13 mouse cellular contexts compared by ENCODE assay signal in the genomic region with DNA sequence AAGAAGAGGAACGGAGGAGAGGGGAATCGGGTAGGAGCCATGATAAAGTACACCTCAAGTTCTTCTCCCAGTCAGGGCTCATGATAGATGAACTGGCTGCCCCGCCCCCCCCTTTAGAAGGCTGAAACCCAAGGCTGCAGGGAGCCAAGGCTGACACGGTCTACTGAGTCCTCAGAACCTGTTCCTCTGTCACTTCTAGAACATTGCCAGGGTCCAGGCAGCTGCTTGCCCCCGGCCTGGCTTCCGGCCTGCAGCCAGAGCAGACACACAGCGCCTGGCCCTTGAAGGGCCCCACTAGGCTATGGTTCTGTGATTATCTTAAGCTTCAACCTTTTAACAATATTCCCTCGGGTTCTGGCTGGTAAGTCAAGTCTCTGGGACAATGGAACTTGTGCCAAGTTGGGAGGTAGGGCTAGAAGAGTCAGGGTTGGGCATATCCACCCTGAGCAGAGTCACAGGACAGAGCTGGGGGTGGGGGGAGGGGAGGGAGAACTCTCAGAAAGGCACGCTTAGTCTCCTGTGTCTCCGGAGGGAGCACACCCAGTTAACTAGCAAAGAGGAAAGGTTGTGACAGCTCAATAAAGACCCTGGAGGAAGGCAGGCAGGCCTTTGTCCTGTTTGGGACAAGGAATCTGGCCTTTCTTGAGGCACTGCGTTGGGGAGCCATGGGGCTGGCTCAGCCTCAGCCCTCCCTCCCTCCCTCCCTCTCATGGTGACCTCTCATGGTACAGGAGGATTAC. TPM values are rescaled to one million over a fixed set of nuclear protein-coding genes. Genes with fewer than 3 reads are reported as not detected.
DNase-seq lines count a peak whose midpoint lies in the region; ATAC-seq and TF ChIP-seq lines count a peak whose summit lies in the region.
"Had no signal": no experiment of that assay in that cellular context is flagged by ENCODE, and none has a peak within 500 bp of the region (broad histone marks: within the 10 kb centered on the region; RNA-seq: fewer than 3 reads in every experiment).

No protein-coding gene starts in this region.

- H3K9me3 ChIP-seq in neural tube, embryonic 13.5 days = no peaks in the 10 kb centered on the region
- H3K9me3 ChIP-seq in neural tube, embryonic 15.5 days (replicated peaks) = no peaks in the 10 kb centered on the region
- H3K9me3 ChIP-seq in kidney, embryonic 16.5 days (ENCODE audit: low read length) = no peaks in the 10 kb centered on the region
- H3K9me3 ChIP-seq in stomach, postnatal 0 days (ENCODE audit: control insufficient read depth, low read length) = no peaks in the 10 kb centered on the region
- H3K9me3 ChIP-seq: lung, embryonic 15.5 days had no signal

- peak; percentile 54 for DNase-seq in adrenal gland, postnatal 10 days
- DNase-seq in adrenal gland, adult 18-20 months (ENCODE audit: low spot score in 2 of 2) = no peak
- DNase-seq in stomach, postnatal 0 days (ENCODE audit: low spot score) = no peak
- DNase-seq in left cerebral cortex, adult 18-20 months (ENCODE audit: low spot score in 2 of 2) = no peak
- no peak for DNase-seq in cerebellum, postnatal 36 days
- DNase-seq: cerebellum, adult 11-12 months had no signal

- no peak overlapping the region for H3K4me2 ChIP-seq in neural tube, embryonic 13.5 days
- no peak overlapping the region for H3K4me2 ChIP-seq in neural tube, embryonic 15.5 days
- H3K4me2 ChIP-seq in kidney, embryonic 16.5 days (replicated peaks; ENCODE audit: low read depth, low read length) = no peak overlapping the region
- no peak overlapping the region for H3K4me2 ChIP-seq in stomach, postnatal 0 days (replicated peaks; ENCODE audit: low read depth)
- H3K4me2 ChIP-seq: lung, embryonic 15.5 days had no signal

- no peak overlapping the region for H3K4me3 ChIP-seq in neural tube, embryonic 13.5 days
- no peak overlapping the region for H3K4me3 ChIP-seq in neural tube, embryonic 15.5 days (replicated peaks)
- H3K4me3 ChIP-seq in kidney, embryonic 16.5 days (ENCODE audit: low read length) = no peak overlapping the region
- H3K4me3 ChIP-seq in stomach, postnatal 0 days (ENCODE audit: low read depth, low read length) = no peak overlapping the region
- H3K4me3 ChIP-seq: erythroblast, embryonic 14.5 days; lung, embryonic 15.5 days had no signal

- peaks cover 48% of the 10 kb centered on the region for H3K4me1 ChIP-seq in neural tube, embryonic 13.5 days (replicated peaks)
- H3K4me1 ChIP-seq in neural tube, embryonic 15.5 days = peaks cover 25% of the 10 kb centered on the region
- peaks cover 45% of the 10 kb centered on the region for H3K4me1 ChIP-seq in kidney, embryonic 16.5 days (ENCODE audit: insufficient read depth, low read length)
- H3K4me1 ChIP-seq in stomach, postnatal 0 days (replicated peaks; ENCODE audit: control insufficient read depth, insufficient read depth) = peaks cover 10% of the 10 kb centered on the region

- TF ChIP-seq CTCF in stomach, postnatal 0 days (IDR thresholded peaks at IDR 0.05; ENCODE audit: low read depth) = 0 out of 2 replicates have a peak, but pooled peaks have one; percentile 4

- 35% methylated on average over 11 of the region's 11 CpGs for WGBS in neural tube, embryonic 13.5 days
- 39% methylated on average over 11 of the region's 11 CpGs for WGBS in neural tube, embryonic 15.5 days
- WGBS in kidney, embryonic 16.5 days = 29% methylated on average over 11 of the region's 11 CpGs
- 40% methylated on average over 11 of the region's 11 CpGs for whole genome bisulfite sequencing in stomach, postnatal 0 days

- H3K9ac ChIP-seq in neural tube, embryonic 13.5 days = no peak overlapping the region
- H3K9ac ChIP-seq in neural tube, embryonic 15.5 days (replicated peaks) = no peak overlapping the region
- peak overlapping the region; percentile 3; the same call in 1 of the 2 replicates for H3K9ac ChIP-seq in kidney, embryonic 16.5 days (replicated peaks; ENCODE audit: low read length)
- H3K9ac ChIP-seq in stomach, postnatal 0 days (ENCODE audit: low read length) = no peak overlapping the region
- H3K9ac ChIP-seq: lung, embryonic 15.5 days had no signal

- no peaks in the 10 kb centered on the region for H3K27me3 ChIP-seq in neural tube, embryonic 13.5 days
- H3K27me3 ChIP-seq in neural tube, embryonic 15.5 days (replicated peaks) = no peaks in the 10 kb centered on the region
- H3K27me3 ChIP-seq in kidney, embryonic 16.5 days (ENCODE audit: insufficient read depth, low read length) = no peaks in the 10 kb centered on the region
- H3K27me3 ChIP-seq in stomach, postnatal 0 days (ENCODE audit: control insufficient read depth, insufficient read depth, low read length) = no peaks in the 10 kb centered on the region
- H3K27me3 ChIP-seq: lung, embryonic 15.5 days had no signal

- H3K27ac ChIP-seq in neural tube, embryonic 13.5 days (replicated peaks) = 0 out of 2 replicates have a peak overlapping the region, but pooled peaks have one; percentile 20
- no peak overlapping the region for H3K27ac ChIP-seq in neural tube, embryonic 15.5 days (replicated peaks)
- peak overlapping the region; percentile 71 for H3K27ac ChIP-seq in kidney, embryonic 16.5 days (ENCODE audit: low read length)
- peak overlapping the region; percentile 40; the same call in 1 of the 2 replicates for H3K27ac ChIP-seq in stomach, postnatal 0 days (replicated peaks)
- H3K27ac ChIP-seq: lung, embryonic 15.5 days had no signal

- no peak for TF ChIP-seq EP300 in stomach, postnatal 0 days (optimal IDR thresholded peaks at IDR 0.05)

- peak; percentile 17; the same call in 1 of the 2 replicates for ATAC-seq in neural tube, embryonic 13.5 days (ENCODE audit: low read depth)
- no peak for ATAC-seq in neural tube, embryonic 15.5 days (ENCODE audit: low FRiP score)
- ATAC-seq in kidney, embryonic 16.5 days (ENCODE audit: low FRiP score, low TSS enrichment) = peak; percentile 66
- no peak for ATAC-seq in stomach, postnatal 0 days (ENCODE audit: low FRiP score, low TSS enrichment)
- ATAC-seq: inflammation-experienced regulatory T-cells, adult 6 months had no signal

- no peaks in the 10 kb centered on the region for H3K36me3 ChIP-seq in neural tube, embryonic 13.5 days
- no peaks in the 10 kb centered on the region for H3K36me3 ChIP-seq in neural tube, embryonic 15.5 days
- no peaks in the 10 kb centered on the region for H3K36me3 ChIP-seq in kidney, embryonic 16.5 days (ENCODE audit: insufficient read depth, low read length)
- H3K36me3 ChIP-seq in stomach, postnatal 0 days (ENCODE audit: control insufficient read depth, insufficient read depth, low read length) = no peaks in the 10 kb centered on the region
- H3K36me3 ChIP-seq: lung, embryonic 15.5 days had no signal

RNA-seq across cellular contexts. Expression of a gene that starts 57.6 kb away (rescaled TPM):
- total RNA-seq in adrenal gland, postnatal 10 days (2021) = 1 to 10 TPM in 1 of 2 experiments, under 1 TPM in 1; 0.72 to 1.7 TPM
- 1 to 10 TPM in 1 of 2 experiments, under 1 TPM in 1; 0.64 to 1.1 TPM for total RNA-seq in adrenal gland, adult 18-20 months (2021)
- 26.8 and 28.6 TPM in 2 replicates for polyA plus RNA-seq in neural tube, embryonic 13.5 days (2015; fragmentation: Nextera tagmentation; extraction: Ambion mirVana)
- polyA plus RNA-seq in neural tube, embryonic 15.5 days (2015; fragmentation: Nextera tagmentation; extraction: Ambion mirVana) = 37.9 and 47.8 TPM in 2 replicates
- 0.12 and 0.17 TPM in 2 replicates for polyA plus RNA-seq in kidney, embryonic 16.5 days (2015; fragmentation: Nextera tagmentation; extraction: Ambion mirVana)
- polyA plus RNA-seq in stomach, postnatal 0 days (2015; fragmentation: Nextera tagmentation; extraction: Ambion mirVana) = 0.63 and 0.64 TPM in 2 replicates
- total RNA-seq in left cerebral cortex, adult 18-20 months (2021) = 10 to 100 TPM; 49.1 to 49.4 TPM
- total RNA-seq: granulocyte monocyte progenitor cell, adult 5-6 weeks had no signal
- polyA plus RNA-seq: erythroblast, embryonic 14.5 days had no signal

Comparison
In these comparisons a context has a peak if more than half of its experiments do, and no peak if none do; other contexts are left out.
1. ATAC-seq: peak in neural tube, embryonic 13.5 days (single experiment) and kidney, embryonic 16.5 days (single experiment); none in neural tube, embryonic 15.5 days (single experiment) and stomach, postnatal 0 days (single experiment).
2. RNA of a gene that starts 57.6 kb away (polyA plus RNA-seq): 37.9 to 47.8 TPM in neural tube, embryonic 15.5 days and 26.8 to 28.6 TPM in neural tube, embryonic 13.5 days; 0.63 to 0.64 TPM in stomach, postnatal 0 days and 0.12 to 0.17 TPM in kidney, embryonic 16.5 days; every median in the first group is over 10 times any median in the second.